Mouse (Mus musculus) kidney, adult 2 months (tissue): ENCODE results near the gene Lrrc40. TPM values are rescaled to one million over a fixed set of nuclear protein-coding genes. Genes with fewer than 3 reads are reported as not detected.
A peak's percentile ranks its signal among the peaks of the same experiment; 100 is the strongest.

ENCODE experiments used
- DNase-seq: peaks from one replicate; pipeline ENCODE4 v3.0.0; 2021
- H3K27ac ChIP-seq: fragments of 200-500 bp; 2 replicates; pipeline ENCODE4 v1.5.1; 2012; ENCODE audit warnings: low read depth, low read length, control low read depth, inconsistent platforms; ENCODE audit not compliant: insufficient read depth
- H3K27me3 ChIP-seq: fragments of 200-500 bp; replicated peaks from 2 replicates; pipeline ENCODE4 v1.6.1; 2012; ENCODE audit warnings: mild to moderate bottlenecking, moderate library complexity, low read length, inconsistent platforms; ENCODE audit not compliant: control insufficient read depth, insufficient read depth
- H3K36me3 ChIP-seq: fragments of 200-500 bp; 2 replicates; pipeline ENCODE4 v1.6.1; 2012; ENCODE audit warnings: mild to moderate bottlenecking, moderate library complexity, low read length, inconsistent platforms; ENCODE audit not compliant: control insufficient read depth, insufficient read depth
- H3K4me1 ChIP-seq: fragments of 200-500 bp; 2 replicates; pipeline ENCODE4 v1.6.1; 2011; ENCODE audit warnings: low read length; ENCODE audit not compliant: control insufficient read depth, insufficient read depth
- H3K4me3 ChIP-seq: fragments of 200-500 bp; 2 replicates; pipeline ENCODE4 v1.5.1; 2011; ENCODE audit warnings: mild to moderate bottlenecking, low read depth, low read length, control low read depth; ENCODE audit not compliant: insufficient read depth
- CTCF ChIP-seq: fragments of 200-500 bp; conservative IDR thresholded peaks from 2 replicates; pipeline ENCODE4 v1.5.1; 2011; ENCODE audit warnings: low read depth, mild to moderate bottlenecking, control low read depth, low read length, moderate library complexity, mixed read lengths; ENCODE audit not compliant: insufficient read depth, insufficient read length
- POLR2A ChIP-seq: fragments of 200-500 bp; IDR thresholded peaks from one replicate; pipeline ENCODE4 v1.6.1; 2011; ENCODE audit warnings: low read depth, low read length, control low read depth
- WGBS: fragments of 180-500 bp; shearing (Covaris S2); methylation state at CpG from one replicate; pipeline ENCODE4 v1.1.7; 2018; 5-methylcytosine and 5-hydroxymethylcytosine counted together
- polyA plus RNA-seq: library from polyadenylated mRNA; depleted of rRNA; stranded (reverse); fragments of >200 nt; gene quantifications from 2 replicates; pipeline ENCODE4 v1.2.3, GENCODE M21; 2012

Gene Lrrc40
- polyA plus RNA-seq, 1 experiment: 7.0 TPM

GRCm38 (mm10) chr3:158065256-158065655 is 28.8 kb downstream of the Lrrc40 start:
- no peak overlapping the region for H3K27ac ChIP-seq
- peaks cover 1% of the 10 kb centered on the region for H3K36me3 ChIP-seq
- no peak overlapping the region for H3K4me3 ChIP-seq
- no peaks in the 10 kb centered on the region for H3K27me3 ChIP-seq
- no peak for TF ChIP-seq CTCF
- no peak for TF ChIP-seq POLR2A
- WGBS: 98% methylated on average over 2 of the region's 2 CpGs
- H3K4me1 ChIP-seq: no peaks in the 10 kb centered on the region
- no peak for DNase-seq

- no peaks in the 10 kb centered on the region for H3K4me1 ChIP-seq
- H3K27me3 ChIP-seq: no peaks in the 10 kb centered on the region
- TF ChIP-seq POLR2A (no peak), CTCF (no peak)
- peaks cover 1% of the 10 kb centered on the region for H3K36me3 ChIP-seq
- DNase-seq: no peak
- no peak overlapping the region for H3K4me3 ChIP-seq
- WGBS: 80% methylated on average over 7 of the region's 7 CpGs
- H3K27ac ChIP-seq: no peak overlapping the region
Measured at GRCm38 (mm10) chr3:158067916-158068315, 31.5 kb downstream of the Lrrc40 start.

GRCm38 (mm10) chr3:158068613-158069263 is 32.3 kb downstream of the Lrrc40 start:
- DNase-seq: no peak
- WGBS: 81% methylated on average over 9 of the region's 9 CpGs
- TF ChIP-seq CTCF (no peak), POLR2A (no peak)

GRCm38 (mm10) chr3:158075004-158075403 is 38.5 kb downstream of the Lrrc40 start:
- WGBS: 89% methylated on average over 2 of the region's 2 CpGs
- H3K4me3 ChIP-seq: no peak overlapping the region
- no peaks in the 10 kb centered on the region for H3K36me3 ChIP-seq

More at GRCm38 (mm10) chr3:158068613-158069263, 32.3 kb downstream of the Lrrc40 start:
- H3K4me3 ChIP-seq: no peak overlapping the region
- no peak overlapping the region for H3K27ac ChIP-seq
- H3K4me1 ChIP-seq: no peaks in the 10 kb centered on the region
- H3K36me3 ChIP-seq: peaks cover 1% of the 10 kb centered on the region
- H3K27me3 ChIP-seq: no peaks in the 10 kb centered on the region

GRCm38 (mm10) chr3:158076685-158077379 is 40.4 kb downstream of the Lrrc40 start:
- peak; percentile 19 for DNase-seq
- Histone ChIP-seq H3K27ac (no peak overlapping the region), H3K4me3 (no peak overlapping the region), H3K27me3 (no peaks in the 10 kb centered on the region), H3K4me1 (no peaks in the 10 kb centered on the region), H3K36me3 (no peaks in the 10 kb centered on the region)
- peak; percentile 25; the same call in 1 of the 2 replicates for TF ChIP-seq CTCF
- TF ChIP-seq POLR2A: no peak
- 40% methylated on average over 4 of the region's 4 CpGs for WGBS

More at GRCm38 (mm10) chr3:158075004-158075403, 38.5 kb downstream of the Lrrc40 start:
- Histone ChIP-seq H3K27ac (no peak overlapping the region), H3K4me1 (no peaks in the 10 kb centered on the region), H3K27me3 (no peaks in the 10 kb centered on the region)
- TF ChIP-seq CTCF (no peak), POLR2A (no peak)
- no peak for DNase-seq

- 28% methylated on average over 1 of the region's 1 CpGs for WGBS
- Histone ChIP-seq H3K4me1 (no peaks in the 10 kb centered on the region), H3K4me3 (no peak overlapping the region), H3K36me3 (no peaks in the 10 kb centered on the region), H3K27ac (no peak overlapping the region), H3K27me3 (no peaks in the 10 kb centered on the region)
- DNase-seq: no peak
- TF ChIP-seq POLR2A (no peak), CTCF (no peak)
Measured at GRCm38 (mm10) chr3:158077380-158077772, 40.9 kb downstream of the Lrrc40 start.

- DNase-seq: no peak
- 39% methylated on average over 5 of the region's 5 CpGs for WGBS
- H3K27ac ChIP-seq: no peak overlapping the region
Measured at GRCm38 (mm10) chr3:158077828-158078227, 41.4 kb downstream of the Lrrc40 start.

More at GRCm38 (mm10) chr3:158077828-158078227, 41.4 kb downstream of the Lrrc40 start:
- TF ChIP-seq CTCF: no peak
- no peak for TF ChIP-seq POLR2A
- Histone ChIP-seq H3K4me3 (no peak overlapping the region), H3K4me1 (no peaks in the 10 kb centered on the region), H3K27me3 (no peaks in the 10 kb centered on the region), H3K36me3 (no peaks in the 10 kb centered on the region)
